Mouse (Mus musculus) T-cell, adult 2 months (primary cell): ENCODE measurements around the gene Prkce.

Source experiments
- DNase-seq: peaks from one replicate; pipeline ENCODE4 v3.0.0; 2022; ENCODE audit warnings: low spot score

The Prkce gene

GRCm38 (mm10) chr17:86371101-86371561 lies 203.5 kb downstream of the Prkce start:
- no peak for DNase-seq

DNA sequence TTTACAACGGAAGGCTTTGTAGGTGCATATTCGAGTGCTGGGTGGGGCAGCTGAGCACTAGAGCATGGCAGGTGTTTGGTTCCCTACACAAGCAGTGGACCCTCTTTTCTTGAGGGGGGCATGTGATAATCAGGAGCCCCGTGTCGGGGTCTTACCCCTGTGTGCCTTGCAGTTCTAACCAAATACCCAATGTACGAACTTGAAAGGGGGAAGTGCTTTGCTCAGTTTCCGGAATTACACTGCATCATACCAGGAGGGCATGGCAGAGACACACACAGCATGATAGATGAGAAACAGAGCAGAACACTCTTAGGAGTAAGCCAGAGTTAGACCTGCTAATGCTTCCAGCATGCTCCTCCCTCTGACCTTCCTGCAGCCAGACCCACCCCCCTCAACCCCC lies 208.8 kb downstream of the Prkce start:
- DNase-seq, result no peak

- DNase-seq, result no peak
Observed at GRCm38 (mm10) chr17:86377863-86378262, 210.3 kb downstream of the Prkce start.

- no peak for DNase-seq
Observed at GRCm38 (mm10) chr17:86378611-86379010, 211.0 kb downstream of the Prkce start.

DNA sequence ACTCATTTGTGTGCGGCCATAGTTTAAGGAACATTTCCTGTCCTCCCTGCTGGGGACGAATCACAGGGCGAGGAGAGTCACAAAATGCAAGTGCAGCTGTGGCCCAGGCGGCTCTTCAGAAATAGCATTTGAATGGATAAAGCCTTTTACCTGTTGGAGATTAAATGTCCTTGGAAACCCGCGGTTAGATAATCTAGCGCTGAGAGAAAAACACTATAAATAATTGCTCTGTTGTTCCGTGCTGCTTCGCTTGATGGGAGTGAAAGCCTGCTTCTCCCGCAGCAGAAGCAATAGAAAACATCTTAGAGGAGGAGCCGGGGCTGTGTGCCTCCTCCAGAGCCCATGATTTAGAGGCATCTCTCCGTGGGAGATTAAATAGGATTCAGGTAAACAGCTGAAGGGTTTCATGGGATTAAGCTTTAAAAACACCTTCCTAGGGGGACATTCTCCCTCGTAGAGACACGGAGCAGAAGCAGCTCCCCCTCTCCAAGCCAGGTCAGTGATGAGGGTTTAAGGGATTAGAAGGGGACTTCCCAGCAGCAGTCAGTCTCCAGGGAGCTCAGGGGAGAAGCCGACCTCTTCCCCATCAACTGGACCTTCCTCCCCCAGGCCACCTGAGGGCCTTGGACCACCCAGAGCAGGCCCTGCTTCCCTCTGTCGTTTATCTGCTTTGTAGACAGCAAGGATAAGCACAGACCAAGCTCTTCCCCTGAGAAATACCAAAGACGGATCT lies 212.0 kb downstream of the Prkce start:
- DNase-seq, result no peak

DNA sequence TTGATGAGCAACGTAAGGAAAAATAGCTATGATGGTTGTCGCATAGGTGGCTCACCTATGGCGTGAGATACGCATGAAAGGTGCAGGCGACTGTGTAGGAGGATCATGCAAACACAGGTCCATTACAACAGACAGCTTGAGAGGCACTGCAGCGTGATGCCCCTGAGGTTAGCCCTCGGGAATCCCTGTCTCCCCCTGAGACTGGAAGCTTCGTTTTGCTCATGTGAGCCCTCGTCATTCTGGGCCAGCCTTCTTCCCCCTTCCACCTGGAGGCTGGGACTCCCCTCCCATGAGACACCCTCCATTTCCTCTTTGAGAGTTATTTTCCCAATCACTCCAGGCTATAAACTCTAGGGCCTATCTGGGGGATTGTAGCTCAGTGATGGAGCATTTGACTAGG lies 213.9 kb downstream of the Prkce start:
- no peak for DNase-seq

DNA sequence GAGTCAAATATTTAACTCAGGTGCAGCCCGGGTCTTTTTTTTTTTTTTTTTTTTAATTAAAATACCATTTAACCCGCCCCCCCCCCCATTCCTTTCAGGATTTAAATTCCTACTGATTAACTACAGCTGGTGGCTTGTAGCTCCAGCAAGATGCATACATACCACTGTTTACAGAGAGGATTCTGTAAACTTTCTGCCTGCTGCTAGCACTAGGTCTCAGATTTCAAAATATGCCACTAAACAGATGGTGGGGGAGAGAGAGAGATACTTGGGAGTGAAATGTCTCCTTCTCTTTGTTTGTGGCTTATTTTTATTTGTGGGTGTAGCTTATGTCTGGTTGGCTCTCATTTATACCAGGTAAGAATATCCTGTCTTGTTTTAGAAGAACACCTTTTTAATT lies 215.3 kb downstream of the Prkce start:
- DNase-seq, result no peak

- DNase-seq, result no peak
Observed at GRCm38 (mm10) chr17:86383699-86384572, 216.4 kb downstream of the Prkce start.

DNA sequence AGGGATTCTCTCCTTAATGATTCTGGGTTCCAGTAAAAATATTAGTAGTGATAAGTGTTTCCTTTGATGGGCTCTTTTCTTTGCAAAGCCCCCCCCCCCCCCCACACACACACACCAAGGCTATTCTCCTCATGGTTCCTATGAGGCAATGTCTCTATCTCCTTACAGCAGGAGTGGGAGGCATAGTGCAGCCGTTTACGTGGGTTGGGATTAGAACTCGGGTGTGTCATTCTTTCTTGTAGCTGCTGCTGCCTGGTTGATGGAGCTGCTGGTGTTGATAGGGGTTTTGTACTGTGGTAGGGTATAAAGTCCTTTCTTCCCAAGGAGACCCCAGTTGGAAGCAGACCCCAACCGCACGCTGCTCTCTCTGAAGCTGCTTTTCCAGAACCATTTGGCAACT lies 224.9 kb downstream of the Prkce start:
- DNase-seq, result no peak

DNA sequence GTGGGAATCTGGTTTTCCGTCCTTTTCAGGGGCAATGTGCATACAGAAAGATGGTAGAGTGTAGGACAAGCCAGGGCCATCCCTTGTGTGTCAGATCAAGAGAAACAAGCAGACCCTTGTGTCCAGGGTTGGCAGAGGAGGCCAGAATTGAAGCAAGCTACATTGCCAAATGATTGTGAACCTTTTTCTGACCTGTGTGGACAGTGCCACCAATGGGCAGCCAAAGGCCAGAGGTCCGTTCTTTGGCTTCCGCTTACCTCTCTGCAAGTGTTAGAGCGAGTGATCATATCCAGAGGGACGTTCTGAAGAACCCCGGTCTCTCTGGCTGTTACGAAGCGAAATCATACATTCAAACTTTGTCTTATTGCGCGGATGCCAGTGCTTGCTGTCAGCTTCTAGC lies 225.6 kb downstream of the Prkce start:
- no peak for DNase-seq

DNA sequence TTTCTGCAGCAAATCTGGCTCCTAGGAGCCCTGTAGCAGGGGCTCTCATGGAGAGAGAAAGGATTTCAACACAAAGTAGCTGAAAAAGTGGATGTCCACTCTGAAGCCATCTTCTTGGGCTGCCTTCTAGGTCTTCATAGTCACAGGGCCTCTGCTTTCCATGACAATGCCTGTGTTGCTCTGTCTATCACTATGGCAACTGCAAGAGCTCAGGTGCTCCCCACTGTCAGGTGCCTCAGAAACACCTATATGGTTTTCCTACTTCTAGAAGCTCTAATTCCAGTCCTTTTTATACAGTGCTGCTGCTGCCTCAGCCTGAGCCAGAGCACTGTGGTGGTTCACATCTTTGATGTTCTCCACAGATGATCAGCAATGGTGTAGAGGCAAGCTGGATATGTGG lies 229.5 kb downstream of the Prkce start:
- no peak for DNase-seq

DNA sequence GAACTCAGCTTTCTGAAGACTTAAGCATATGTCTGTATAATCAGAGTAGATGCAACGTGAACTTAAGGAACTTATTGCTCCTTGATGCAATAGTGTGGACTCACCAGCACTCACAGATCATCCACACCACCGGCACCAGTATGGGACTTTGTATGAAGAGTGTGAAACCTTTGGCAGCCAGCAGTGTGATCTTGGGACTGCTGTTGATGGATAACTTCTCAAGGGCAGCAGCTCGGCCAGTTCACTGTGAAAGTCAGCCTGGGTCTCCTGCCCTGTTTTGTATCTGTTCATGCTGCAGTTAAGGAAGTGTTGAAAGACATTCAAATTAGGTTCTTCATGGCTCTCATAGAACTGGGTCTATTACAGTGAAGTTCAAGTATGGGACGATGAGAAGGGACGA lies 230.1 kb downstream of the Prkce start:
- no peak for DNase-seq

- no peak for DNase-seq
Observed at GRCm38 (mm10) chr17:86398226-86398625, 230.6 kb downstream of the Prkce start.

- DNase-seq, result no peak
Observed at GRCm38 (mm10) chr17:86400032-86400431, 232.4 kb downstream of the Prkce start.

- DNase-seq, result no peak
Observed at GRCm38 (mm10) chr17:86404795-86405501, 237.4 kb downstream of the Prkce start.

- DNase-seq, result no peak
Observed at GRCm38 (mm10) chr17:86405644-86406043, 238.1 kb downstream of the Prkce start.

DNA sequence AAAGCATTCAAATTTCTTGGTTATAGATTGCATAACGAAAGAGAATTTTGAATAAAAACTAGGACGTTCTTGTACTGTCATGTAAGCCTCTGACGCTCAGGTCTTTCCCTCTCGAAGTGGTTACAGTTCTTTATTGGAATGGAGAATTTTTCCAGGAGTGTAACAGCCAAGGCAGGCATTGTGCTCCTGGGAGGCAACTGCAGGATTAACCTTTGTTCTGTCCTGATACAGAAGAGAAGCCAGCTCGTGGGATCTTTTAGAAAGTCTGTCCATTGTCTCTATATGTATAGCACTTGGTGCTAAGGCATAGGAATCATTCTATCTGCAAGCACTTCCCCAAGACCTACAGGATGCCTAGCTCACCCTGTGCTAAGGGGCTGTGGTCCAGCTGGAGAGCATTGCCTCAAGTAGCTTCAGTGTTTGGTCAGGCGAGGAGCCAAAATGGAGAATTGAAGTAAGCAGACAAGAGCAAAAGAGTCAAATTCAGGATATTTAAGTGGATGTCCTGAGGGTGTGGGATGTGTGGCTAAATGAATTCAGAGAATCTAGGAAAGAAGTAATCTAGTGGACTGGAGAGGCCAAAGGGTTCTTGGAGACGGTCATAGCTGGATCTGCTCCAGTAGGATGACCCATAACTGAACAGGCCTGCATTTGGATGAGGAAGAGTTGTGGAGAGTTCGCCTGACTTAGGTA lies 240.5 kb downstream of the Prkce start:
- no peak for DNase-seq

- DNase-seq, result no peak
Observed at GRCm38 (mm10) chr17:86408614-86409006, 241.0 kb downstream of the Prkce start.

GRCm38 (mm10) chr17:86409485-86409884 lies 241.9 kb downstream of the Prkce start:
- no peak for DNase-seq

- DNase-seq, result no peak
Observed at GRCm38 (mm10) chr17:86410496-86410895, 242.9 kb downstream of the Prkce start.

- DNase-seq, result no peak
Observed at GRCm38 (mm10) chr17:86412141-86412540, 244.6 kb downstream of the Prkce start.

- DNase-seq, result no peak
Observed at GRCm38 (mm10) chr17:86414608-86415007, 247.0 kb downstream of the Prkce start.
